Mouse (Mus musculus): ENCODE results near the gene Ankrd44. TPM values are rescaled to one million over a fixed set of nuclear protein-coding genes. Genes with fewer than 3 reads are reported as not detected.

Ankrd44 gene
- polyA plus RNA-seq, 1 experiment from 2014 or later, result 6.3 TPM

DNA sequence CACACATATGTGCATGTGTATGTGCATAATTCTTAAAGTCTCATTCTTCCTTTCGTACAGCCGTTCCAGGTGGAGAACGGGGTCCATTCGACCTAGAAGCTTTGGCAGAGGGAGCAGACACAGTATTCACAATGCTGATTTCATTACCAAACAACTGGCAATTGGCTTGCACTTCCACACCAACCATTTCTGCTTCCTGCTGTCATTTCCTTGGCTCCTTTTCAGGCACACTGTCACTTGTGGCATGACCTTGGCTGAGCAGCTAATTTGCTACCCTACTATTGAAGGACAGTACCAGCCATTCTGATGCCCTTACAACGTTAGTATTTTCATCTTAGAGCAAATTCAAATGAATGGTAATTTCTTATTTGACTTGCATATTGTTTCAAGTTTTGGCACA, 277.9 kb downstream of the Ankrd44 start:
- no peak for ATAC-seq (ENCODE audit: extremely low read depth, insufficient number of reproducible peaks, low FRiP score, low TSS enrichment)
- H3K9ac ChIP-seq, result no peak overlapping the region
- no peak overlapping the region for H3K4me2 ChIP-seq
- H3K4me3 ChIP-seq, result no peak overlapping the region
- WGBS, result 78% methylated on average over 5 of the region's 5 CpGs
- peaks cover 5% of the 10 kb centered on the region; the same call in 1 of the 2 replicates for H3K4me1 ChIP-seq
- no peaks in the 10 kb centered on the region for H3K9me3 ChIP-seq
- no peak overlapping the region for H3K27ac ChIP-seq (replicated peaks)
- peaks cover 11% of the 10 kb centered on the region for H3K36me3 ChIP-seq
- H3K27me3 ChIP-seq (replicated peaks), result no peaks in the 10 kb centered on the region

DNA sequence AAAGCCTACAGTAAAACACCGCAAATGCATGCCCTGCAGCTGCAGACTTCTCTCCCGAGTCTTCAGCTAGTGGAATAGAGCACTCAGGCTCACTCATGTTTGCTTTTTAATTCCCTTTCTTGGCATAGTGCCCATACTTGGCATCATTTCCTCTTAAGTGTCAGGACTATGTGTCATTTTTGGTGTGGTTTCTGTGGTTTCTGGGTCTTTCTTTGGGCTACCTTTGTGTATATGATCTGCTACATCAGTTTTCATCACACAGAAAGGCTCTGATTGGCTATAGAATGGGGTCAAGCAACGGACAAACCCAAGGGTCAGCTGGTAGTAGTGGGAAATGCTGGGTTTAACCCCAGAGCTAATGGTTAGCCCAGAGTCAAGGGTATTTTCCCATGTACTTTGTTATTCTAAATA, 278.8 kb downstream of the Ankrd44 start:
- H3K4me1 ChIP-seq, result peaks cover 5% of the 10 kb centered on the region; the same call in 1 of the 2 replicates
- 67% methylated on average over 3 of the region's 3 CpGs for WGBS
- no peak overlapping the region for H3K4me3 ChIP-seq
- H3K4me2 ChIP-seq, result no peak overlapping the region
- H3K36me3 ChIP-seq, result peaks cover 8% of the 10 kb centered on the region
- H3K9me3 ChIP-seq, result no peaks in the 10 kb centered on the region
- no peak overlapping the region for H3K9ac ChIP-seq
- H3K27me3 ChIP-seq (replicated peaks), result no peaks in the 10 kb centered on the region
- no peak for ATAC-seq (ENCODE audit: extremely low read depth, insufficient number of reproducible peaks, low FRiP score, low TSS enrichment)
- H3K27ac ChIP-seq (replicated peaks), result no peak overlapping the region

DNA sequence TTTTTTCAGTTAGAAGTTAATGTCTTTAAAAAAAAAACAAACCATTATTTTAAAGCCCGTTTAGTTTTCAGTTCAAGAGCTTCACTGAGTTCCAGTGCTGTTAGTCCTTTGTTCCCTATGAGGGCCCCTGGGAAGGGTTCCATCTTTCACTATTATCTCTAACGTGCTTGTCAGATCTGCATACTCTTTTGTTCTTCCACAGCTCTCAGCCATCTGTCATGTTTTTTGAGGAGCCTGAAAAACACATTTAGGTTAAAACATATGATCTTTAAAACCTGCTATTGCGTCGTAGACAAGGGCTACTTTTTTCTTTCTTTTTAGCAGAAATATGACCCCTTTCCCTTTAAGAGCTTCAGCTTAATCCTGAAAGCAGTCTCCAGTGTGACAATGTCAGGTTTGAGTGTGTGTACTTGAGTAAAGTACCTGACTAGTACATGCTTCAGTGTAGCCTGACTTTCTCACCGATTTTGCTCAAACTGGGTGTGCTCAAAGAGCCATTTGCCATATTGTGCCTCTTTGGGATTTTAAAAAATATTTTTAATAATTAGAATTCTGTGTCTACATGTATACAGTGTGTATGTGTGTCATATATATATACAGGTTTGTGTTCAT, 285.9 kb downstream of the Ankrd44 start:
- Histone ChIP-seq H3K9me3 (no peaks in the 10 kb centered on the region), H3K9ac (0 out of 2 replicates have a peak overlapping the region, but pooled peaks have one; percentile 28), H3K4me2 (peak overlapping the region; percentile 37), H3K36me3 (no peaks in the 10 kb centered on the region), H3K27ac (replicated peaks) (no peak overlapping the region), H3K27me3 (replicated peaks) (no peaks in the 10 kb centered on the region), H3K4me3 (no peak overlapping the region), H3K4me1 (peaks cover 15% of the 10 kb centered on the region)
- ATAC-seq (ENCODE audit: extremely low read depth, insufficient number of reproducible peaks, low FRiP score, low TSS enrichment), result no peak
- 32% methylated on average over 5 of the region's 5 CpGs for WGBS

DNA sequence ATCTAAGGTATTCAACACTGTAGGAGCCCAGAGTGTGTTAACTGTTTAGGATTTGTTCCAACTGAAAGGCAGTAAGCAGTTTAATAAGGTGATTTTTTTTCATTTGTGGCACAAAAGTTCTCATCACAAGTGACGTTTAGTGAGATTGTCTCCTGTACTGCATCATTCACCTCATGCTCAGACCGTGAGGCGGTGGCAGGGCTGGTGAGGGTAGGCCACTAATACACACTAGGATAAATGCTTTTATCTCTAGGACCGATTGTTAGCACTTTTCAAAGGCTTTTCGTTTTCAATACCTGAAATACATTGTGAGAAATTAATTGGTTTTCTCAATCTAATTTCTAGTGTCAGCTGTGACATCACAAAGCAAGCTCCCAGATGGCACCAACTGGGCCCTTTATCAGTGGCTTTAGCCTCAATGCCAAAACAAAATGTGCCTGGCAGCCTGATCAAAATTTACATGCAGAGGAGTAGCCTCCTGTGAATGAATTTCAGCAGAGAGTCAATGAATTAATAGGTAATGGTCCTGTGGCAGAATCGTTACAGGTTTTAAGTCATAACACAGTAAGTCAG, 286.6 kb downstream of the Ankrd44 start:
- H3K27me3 ChIP-seq (replicated peaks), result no peaks in the 10 kb centered on the region
- peaks cover 15% of the 10 kb centered on the region for H3K4me1 ChIP-seq
- no peak overlapping the region for H3K9ac ChIP-seq
- H3K4me3 ChIP-seq, result no peak overlapping the region
- WGBS, result 67% methylated on average over 6 of the region's 6 CpGs
- no peak overlapping the region for H3K27ac ChIP-seq (replicated peaks)
- no peak for ATAC-seq (ENCODE audit: extremely low read depth, insufficient number of reproducible peaks, low FRiP score, low TSS enrichment)
- no peak overlapping the region for H3K4me2 ChIP-seq
- H3K36me3 ChIP-seq, result no peaks in the 10 kb centered on the region
- H3K9me3 ChIP-seq, result no peaks in the 10 kb centered on the region

DNA sequence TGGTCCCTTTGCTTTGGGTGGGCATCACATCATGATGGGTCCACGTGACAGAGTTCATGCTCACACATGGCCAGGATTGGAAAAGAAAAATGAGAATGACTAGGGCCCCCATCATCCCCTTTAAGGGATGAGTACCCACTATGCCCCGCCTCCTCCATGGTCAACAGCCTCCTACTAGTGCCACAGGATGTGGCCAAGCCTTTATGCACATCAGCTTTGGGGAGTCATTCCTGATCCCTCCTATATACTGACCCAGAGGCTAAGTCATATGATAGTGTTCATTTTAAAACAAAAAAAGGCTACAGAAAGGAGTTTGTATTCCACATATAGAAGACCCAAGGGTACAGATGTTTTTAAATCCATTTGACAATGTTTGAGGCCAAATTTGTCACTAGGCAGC, 287.1 kb downstream of the Ankrd44 start:
- H3K4me2 ChIP-seq, result no peak overlapping the region
- WGBS, result 87% methylated on average over 2 of the region's 2 CpGs
- ATAC-seq (ENCODE audit: extremely low read depth, insufficient number of reproducible peaks, low FRiP score, low TSS enrichment), result no peak
- H3K27ac ChIP-seq (replicated peaks), result no peak overlapping the region
- no peak overlapping the region for H3K9ac ChIP-seq
- H3K36me3 ChIP-seq, result no peaks in the 10 kb centered on the region
- no peaks in the 10 kb centered on the region for H3K27me3 ChIP-seq (replicated peaks)
- peaks cover 15% of the 10 kb centered on the region for H3K4me1 ChIP-seq
- H3K9me3 ChIP-seq, result no peaks in the 10 kb centered on the region
- H3K4me3 ChIP-seq, result no peak overlapping the region

DNA sequence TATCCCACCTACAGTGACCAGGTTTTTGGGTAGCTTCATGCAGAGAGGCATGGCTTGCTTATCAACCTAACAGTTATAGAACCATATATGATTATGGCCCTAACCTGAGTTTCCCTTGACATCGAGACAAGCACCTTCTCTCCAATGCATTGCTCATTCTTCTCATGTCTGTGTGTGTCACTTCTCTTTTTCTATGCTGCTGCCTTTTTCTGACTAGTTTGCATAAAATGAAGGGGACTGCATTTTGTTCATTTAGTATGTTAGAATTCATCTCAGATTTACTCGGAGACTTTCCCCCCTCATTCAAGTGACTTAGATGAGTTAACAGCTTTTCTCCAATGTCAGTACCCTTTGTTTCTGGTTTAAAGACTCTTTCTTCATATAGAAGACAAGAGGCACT, 288.8 kb downstream of the Ankrd44 start:
- Histone ChIP-seq H3K36me3 (no peaks in the 10 kb centered on the region), H3K4me3 (no peak overlapping the region), H3K4me1 (peaks cover 15% of the 10 kb centered on the region), H3K27me3 (replicated peaks) (no peaks in the 10 kb centered on the region), H3K9me3 (no peaks in the 10 kb centered on the region), H3K4me2 (no peak overlapping the region), H3K27ac (replicated peaks) (no peak overlapping the region), H3K9ac (no peak overlapping the region)
- ATAC-seq (ENCODE audit: extremely low read depth, insufficient number of reproducible peaks, low FRiP score, low TSS enrichment), result no peak
- 79% methylated on average over 2 of the region's 2 CpGs for WGBS

DNA sequence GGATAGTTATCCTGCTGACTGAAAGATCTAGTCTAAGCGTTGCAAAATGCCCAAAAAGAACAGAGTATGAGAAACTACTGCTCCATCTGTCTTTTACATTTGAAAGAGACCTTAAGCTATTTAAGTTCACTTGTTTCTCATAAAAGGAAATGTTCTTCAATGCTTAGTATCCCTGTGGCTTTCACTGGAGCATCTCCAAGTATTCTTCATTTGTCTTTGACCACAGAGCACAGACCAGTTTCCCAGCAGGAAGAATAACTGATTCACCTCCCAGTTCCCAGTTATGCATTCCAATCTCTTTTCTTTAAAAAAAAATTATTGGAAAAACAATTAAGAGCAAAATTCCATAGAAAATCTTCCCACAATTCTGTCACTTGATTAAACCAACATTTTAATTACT, 297.1 kb downstream of the Ankrd44 start:
- H3K9ac ChIP-seq, result no peak overlapping the region
- no peaks in the 10 kb centered on the region for H3K9me3 ChIP-seq
- H3K36me3 ChIP-seq, result no peaks in the 10 kb centered on the region
- no peak overlapping the region for H3K4me3 ChIP-seq
- WGBS, result 56% methylated on average over 1 of the region's 1 CpGs
- H3K4me2 ChIP-seq, result no peak overlapping the region
- no peaks in the 10 kb centered on the region for H3K4me1 ChIP-seq
- H3K27me3 ChIP-seq (replicated peaks), result no peaks in the 10 kb centered on the region
- H3K27ac ChIP-seq (replicated peaks), result no peak overlapping the region
- ATAC-seq (ENCODE audit: extremely low read depth, insufficient number of reproducible peaks, low FRiP score, low TSS enrichment), result no peak

DNA sequence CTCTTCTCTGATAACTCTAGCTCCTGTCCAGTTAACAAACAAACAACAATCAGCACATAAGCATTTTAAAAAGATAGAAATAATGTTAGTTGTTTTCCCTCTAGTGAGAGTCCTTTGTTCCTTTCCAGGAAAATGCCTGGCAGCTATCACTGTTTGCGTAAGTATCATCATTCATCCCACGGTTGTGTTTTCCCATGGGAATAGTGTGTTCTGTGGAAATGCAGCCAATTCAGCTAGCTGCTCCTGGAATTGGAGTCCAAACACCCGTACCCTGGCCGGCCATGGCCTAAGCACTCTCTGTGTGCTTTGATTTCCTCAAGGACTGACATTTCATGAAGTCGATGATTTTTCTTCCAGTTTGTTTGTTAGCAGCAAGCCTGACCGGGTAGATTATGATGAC, 311.2 kb downstream of the Ankrd44 start:
- Histone ChIP-seq H3K27me3 (replicated peaks) (no peaks in the 10 kb centered on the region), H3K36me3 (no peaks in the 10 kb centered on the region), H3K4me2 (no peak overlapping the region), H3K9ac (no peak overlapping the region), H3K4me1 (peaks cover 9% of the 10 kb centered on the region; the same call in 1 of the 2 replicates), H3K4me3 (no peak overlapping the region), H3K27ac (replicated peaks) (no peak overlapping the region), H3K9me3 (peaks cover 5% of the 10 kb centered on the region)
- 82% methylated on average over 6 of the region's 6 CpGs for WGBS
- no peak for ATAC-seq (ENCODE audit: extremely low read depth, insufficient number of reproducible peaks, low FRiP score, low TSS enrichment)

DNA sequence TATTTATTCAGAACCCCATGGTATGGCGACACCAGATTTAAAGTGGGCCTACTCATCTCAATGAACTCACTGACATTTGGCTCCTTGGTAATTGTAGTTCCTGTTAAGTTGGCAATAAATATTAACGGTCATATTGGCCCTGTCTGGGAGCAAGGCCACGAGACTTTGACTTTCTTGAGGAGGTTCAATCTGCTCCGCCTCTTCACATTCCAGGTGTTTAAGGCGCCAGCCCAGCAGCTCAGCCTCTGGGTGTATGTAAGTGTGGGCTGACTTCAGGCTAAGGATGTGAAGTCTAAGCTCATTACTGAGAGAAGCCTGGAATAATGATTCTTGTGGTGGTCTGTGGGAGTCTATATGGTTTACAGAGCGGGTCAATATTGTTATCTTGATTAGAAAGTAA, 313.8 kb downstream of the Ankrd44 start:
- Histone ChIP-seq H3K27me3 (replicated peaks) (no peaks in the 10 kb centered on the region), H3K4me1 (peaks cover 8% of the 10 kb centered on the region; the same call in 1 of the 2 replicates), H3K4me2 (no peak overlapping the region), H3K4me3 (no peak overlapping the region), H3K9ac (no peak overlapping the region), H3K9me3 (peaks cover 5% of the 10 kb centered on the region), H3K36me3 (no peaks in the 10 kb centered on the region), H3K27ac (replicated peaks) (no peak overlapping the region)
- ATAC-seq (ENCODE audit: extremely low read depth, insufficient number of reproducible peaks, low FRiP score, low TSS enrichment), result no peak
- WGBS, result 78% methylated on average over 6 of the region's 6 CpGs

DNA sequence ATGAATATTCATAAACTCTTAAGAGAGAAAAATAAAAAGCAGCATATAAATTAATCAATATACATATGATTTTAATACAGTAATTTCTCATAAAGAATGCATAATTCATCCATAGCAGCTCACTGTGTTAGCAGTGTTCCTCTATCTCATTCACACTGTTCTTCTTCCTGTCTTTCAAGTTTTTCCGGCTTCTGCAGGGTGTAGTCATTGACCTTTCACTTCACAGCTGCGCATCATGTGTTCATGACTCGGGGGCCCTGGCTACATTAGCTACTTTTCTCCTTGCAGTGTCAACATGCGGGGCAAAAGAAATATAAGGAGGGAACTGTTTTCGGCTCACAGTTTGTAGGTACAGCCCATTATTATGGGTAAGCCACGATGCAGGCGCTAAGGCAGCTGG, 314.3 kb downstream of the Ankrd44 start:
- Histone ChIP-seq H3K36me3 (no peaks in the 10 kb centered on the region), H3K9ac (no peak overlapping the region), H3K4me2 (no peak overlapping the region), H3K9me3 (peaks cover 5% of the 10 kb centered on the region), H3K4me3 (no peak overlapping the region), H3K27me3 (replicated peaks) (no peaks in the 10 kb centered on the region), H3K4me1 (peaks cover 4% of the 10 kb centered on the region; the same call in 1 of the 2 replicates), H3K27ac (replicated peaks) (no peak overlapping the region)
- 65% methylated on average over 7 of the region's 7 CpGs for WGBS
- ATAC-seq (ENCODE audit: extremely low read depth, insufficient number of reproducible peaks, low FRiP score, low TSS enrichment), result no peak

DNA sequence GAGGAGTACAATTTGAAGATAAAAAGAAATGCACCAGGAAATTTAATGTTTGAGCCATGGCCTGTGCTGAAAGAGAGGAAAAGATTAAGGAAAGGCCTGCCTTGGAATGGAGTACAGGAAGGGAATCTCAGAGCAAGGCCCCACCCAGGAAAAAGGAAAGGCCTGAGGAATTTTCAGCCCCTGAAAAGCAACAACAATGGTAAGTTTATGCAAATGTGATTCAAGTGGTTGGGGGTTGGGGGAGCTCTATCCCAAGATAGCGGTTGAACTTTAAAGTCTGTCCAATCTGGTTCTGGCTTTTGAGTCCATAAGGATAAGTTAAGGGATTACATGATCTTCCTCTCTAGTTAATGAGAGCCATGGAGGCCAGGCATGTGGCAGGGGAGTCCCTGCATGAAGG, 319.3 kb downstream of the Ankrd44 start:
- Histone ChIP-seq H3K9me3 (no peaks in the 10 kb centered on the region), H3K4me2 (no peak overlapping the region), H3K27me3 (replicated peaks) (no peaks in the 10 kb centered on the region), H3K4me3 (no peak overlapping the region), H3K9ac (no peak overlapping the region), H3K36me3 (no peaks in the 10 kb centered on the region), H3K27ac (replicated peaks) (no peak overlapping the region), H3K4me1 (no peaks in the 10 kb centered on the region)
- WGBS, result 63% methylated on average over 1 of the region's 1 CpGs
- ATAC-seq (ENCODE audit: extremely low read depth, insufficient number of reproducible peaks, low FRiP score, low TSS enrichment), result no peak

DNA sequence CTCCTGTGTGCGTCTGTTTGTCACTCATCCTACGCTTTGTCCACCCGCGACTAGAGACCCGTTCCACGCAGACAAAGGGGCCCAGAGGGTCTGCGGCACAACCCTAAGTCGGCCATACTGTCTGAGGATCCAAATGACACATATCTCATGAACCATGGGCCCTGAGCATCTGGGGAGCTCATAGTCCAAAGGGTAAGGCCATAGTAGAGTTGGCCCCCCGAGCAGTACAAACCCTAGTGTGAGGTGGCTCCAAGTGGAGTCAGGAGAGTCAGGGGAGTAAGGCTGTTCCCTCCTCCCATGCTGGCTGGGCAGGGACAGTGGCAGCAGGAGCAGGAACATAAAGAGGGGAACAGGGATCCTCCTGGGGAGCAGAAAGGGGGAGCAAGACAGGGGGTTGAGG, 324.5 kb downstream of the Ankrd44 start:
- WGBS, result 90% methylated on average over 9 of the region's 9 CpGs
- ATAC-seq (ENCODE audit: extremely low read depth, insufficient number of reproducible peaks, low FRiP score, low TSS enrichment), result no peak

More for the DNA sequence above, 324.5 kb downstream of the Ankrd44 start:
- Histone ChIP-seq H3K27ac (replicated peaks) (no peak overlapping the region), H3K9me3 (peaks cover 5% of the 10 kb centered on the region), H3K36me3 (no peaks in the 10 kb centered on the region), H3K4me2 (no peak overlapping the region), H3K9ac (no peak overlapping the region), H3K27me3 (replicated peaks) (no peaks in the 10 kb centered on the region), H3K4me1 (no peaks in the 10 kb centered on the region), H3K4me3 (no peak overlapping the region)
